Mouse (Mus musculus) T-helper 17 cell (primary cell): ENCODE results near the gene Glt6d1.

Source experiments
- in situ Hi-C, 2 experiments: fragments of 300-600 bp; cut with MboI, MseI; formaldehyde crosslinking; loops; 1 replicate in 1 of 2; 2 replicates in 1 of 2; pipeline ENCODE4 v1.15.1; 2025; ENCODE audit warnings: high pct_unique_total_duplicates in 2 of 2

Glt6d1 gene

GRCm38 (mm10) chr2:25797635-25798034, 18.0 kb downstream of the Glt6d1 start:
- in situ Hi-C loops, result no loop called here

GRCm38 (mm10) chr2:25789092-25789491, 26.6 kb downstream of the Glt6d1 start:
- in situ Hi-C loops, result loop anchor here in 1 of 2 experiments (10.0 kb wide), 1 partner anchor 674 kb away; no protein-coding TSS in a partner anchor

- in situ Hi-C loops, result loop anchor here in 1 of 2 experiments (10.0 kb wide), 1 partner anchor 671 kb away; no protein-coding TSS in a partner anchor
Measured at GRCm38 (mm10) chr2:25785573-25786322, 29.9 kb downstream of the Glt6d1 start.

GRCm38 (mm10) chr2:25781957-25782356, 33.7 kb downstream of the Glt6d1 start, which contains the start of gene Gm13539:
TSS of gene Gm13539 (plus strand) at chr2:25782257.
- in situ Hi-C loops, result loop anchor here in 1 of 2 experiments (10.0 kb wide), 1 partner anchor 667 kb away; no protein-coding TSS in a partner anchor

GRCm38 (mm10) chr2:25780921-25781320, 34.7 kb downstream of the Glt6d1 start:
- in situ Hi-C loops, result loop anchor here in 1 of 2 experiments (10.0 kb wide), 1 partner anchor 666 kb away; no protein-coding TSS in a partner anchor

- in situ Hi-C loops, result no loop called here
Measured at GRCm38 (mm10) chr2:25779076-25779475, 36.6 kb downstream of the Glt6d1 start.

- in situ Hi-C loops, result no loop called here
Measured at GRCm38 (mm10) chr2:25776717-25777116, 38.9 kb downstream of the Glt6d1 start, which contains the start of gene Lcn11. TSS of gene Lcn11 (plus strand) at chr2:25777017.

GRCm38 (mm10) chr2:25775991-25776390, 39.7 kb downstream of the Glt6d1 start:
- in situ Hi-C loops, result no loop called here

- in situ Hi-C loops, result no loop called here
Measured at GRCm38 (mm10) chr2:25774640-25775039, 41.0 kb downstream of the Glt6d1 start.

GRCm38 (mm10) chr2:25773507-25773906, 42.1 kb downstream of the Glt6d1 start:
- in situ Hi-C loops, result no loop called here

GRCm38 (mm10) chr2:25767764-25768163, 47.9 kb downstream of the Glt6d1 start:
- in situ Hi-C loops, result loop anchor here in 1 of 2 experiments (5.0 kb wide), 1 partner anchor 60 kb away; no protein-coding TSS in a partner anchor

GRCm38 (mm10) chr2:25765269-25765668, 50.4 kb downstream of the Glt6d1 start, which contains the start of gene Lcn3:
TSS of gene Lcn3 (plus strand) at chr2:25765569.
- in situ Hi-C loops, result loop anchor here in 1 of 2 experiments (5.0 kb wide), 1 partner anchor 62 kb away; no protein-coding TSS in a partner anchor

- in situ Hi-C loops, result no loop called here
Measured at GRCm38 (mm10) chr2:25758064-25758625, 57.5 kb downstream of the Glt6d1 start.

- in situ Hi-C loops, result no loop called here
Measured at GRCm38 (mm10) chr2:25754201-25754600, 61.4 kb downstream of the Glt6d1 start.
